ENCODE assay signal across 9 mouse cellular contexts in genomic region chr7:79799048-79799447, GRCm38 (mm10). TPM values are rescaled to one million over a fixed set of nuclear protein-coding genes. Genes with fewer than 3 reads are reported as not detected.
DNase-seq lines count a peak whose midpoint lies in the region; ATAC-seq and TF ChIP-seq lines count a peak whose summit lies in the region.
"Had no signal": no experiment of that assay in that cellular context is flagged by ENCODE, and none has a peak within 500 bp of the region (broad histone marks: within the 10 kb centered on the region; RNA-seq: fewer than 3 reads in every experiment).

No protein-coding gene starts in this region.

- no peak overlapping the region for H3K4me2 ChIP-seq in liver, embryonic 14.5 days (ENCODE audit: low read depth)

- H3K9ac ChIP-seq in liver, embryonic 14.5 days (replicated peaks): no peak overlapping the region

- WGBS in liver, embryonic 14.5 days (ENCODE audit: insufficient replicate concordance): 2% methylated on average over 8 of the region's 8 CpGs

- TF ChIP-seq CTCF in liver, embryonic 14.5 days (IDR thresholded peaks at IDR 0.05; ENCODE audit: low read depth): peak; percentile 81

- H3K4me1 ChIP-seq in liver, embryonic 14.5 days (replicated peaks; ENCODE audit: control insufficient read depth in 2 of 2, insufficient read depth in 2 of 2, low read length in 1 of 2): no peaks in the 10 kb centered on the region

- no peak for TF ChIP-seq EP300 in liver, embryonic 14.5 days (IDR thresholded peaks at IDR 0.05; ENCODE audit: low read depth)

- no peak for ATAC-seq in liver, embryonic 14.5 days (ENCODE audit: insufficient read depth)

- no peak overlapping the region for H3K27ac ChIP-seq in liver, embryonic 14.5 days

- H3K9me3 ChIP-seq in liver, embryonic 14.5 days (ENCODE audit: control insufficient read depth, low read length): no peaks in the 10 kb centered on the region

- H3K36me3 ChIP-seq in liver, embryonic 14.5 days (replicated peaks; ENCODE audit: control insufficient read depth, insufficient read depth, low read depth): no peaks in the 10 kb centered on the region

- peak; percentile 64 for DNase-seq in A20 (ENCODE audit: low read depth, low spot score)
- peak; percentile 84 for DNase-seq in MN1 (ENCODE audit: low spot score)
- peak; percentile 32 for DNase-seq in cerebellum, adult 9-11 months
- DNase-seq in gastrocnemius, adult 8-10 months (ENCODE audit: low spot score in 2 of 2): peak; percentile 57 to 60
- DNase-seq in kidney, postnatal 14 days: peak; percentile 86
- DNase-seq in liver, embryonic 14.5 days (ENCODE audit: low read depth in 3 of 3, low spot score in 3 of 3): peak in 2 of 3 experiments; percentile 28 to 30
- peak; percentile 90 to 91 for DNase-seq in right cerebral cortex, adult 2 months (ENCODE audit: low spot score in 2 of 2)
- DNase-seq in urinary bladder, postnatal 25 days (ENCODE audit: low spot score): peak; percentile 79

- H3K4me3 ChIP-seq in liver, embryonic 14.5 days (ENCODE audit: insufficient read depth in 1 of 2, low read depth in 2 of 2, low read length in 2 of 2): no peak overlapping the region

- H3K27me3 ChIP-seq in liver, embryonic 14.5 days (ENCODE audit: control insufficient read depth, insufficient read depth, low read length): peaks cover 2% of the 10 kb centered on the region; the same call in 1 of the 2 replicates

RNA-seq across cellular contexts. Expression of gene Mesp1, which starts 5.5 kb away (rescaled TPM):
- total RNA-seq in gastrocnemius, adult 8-10 months (2022): not detected
- 0.02 TPM in 1 of 2 replicates, not detected in the other for polyA plus RNA-seq in liver, embryonic 14.5 days (2012; rRNA removed)
- not detected in 2 replicates for polyA plus RNA-seq in liver, embryonic 14.5 days (2014; fragmentation: Nextera tagmentation; extraction: Ambion mirVana)
- polyA plus RNA-seq: heart, embryonic 14.5 days had no signal

RNA-seq across cellular contexts. Expression of gene Mesp2, which starts 11.5 kb away (rescaled TPM):
- total RNA-seq in gastrocnemius, adult 8-10 months (2022): not detected
- polyA plus RNA-seq in liver, embryonic 14.5 days (2012; rRNA removed): 0.04 TPM in 1 of 2 replicates, not detected in the other
- 0.06 TPM in 1 of 2 replicates, not detected in the other for polyA plus RNA-seq in liver, embryonic 14.5 days (2014; fragmentation: Nextera tagmentation; extraction: Ambion mirVana)

RNA-seq across cellular contexts. Expression of gene Wdr93, which starts 56.1 kb away (rescaled TPM):
- total RNA-seq in gastrocnemius, adult 8-10 months (2022): under 1 TPM in 2 of 4 experiments, not detected in 2; 0.11 to 0.13 TPM
- polyA plus RNA-seq in liver, embryonic 14.5 days (2012; rRNA removed): 0.03 and 0.04 TPM in 2 replicates
- polyA plus RNA-seq in liver, embryonic 14.5 days (2014; fragmentation: Nextera tagmentation; extraction: Ambion mirVana): 0.08 and 0.14 TPM in 2 replicates

RNA-seq across cellular contexts. Expression of gene Pex11a, which starts 56.1 kb away (rescaled TPM):
- 10 to 100 TPM; 12.3 to 17.2 (median 12.7) TPM for total RNA-seq in gastrocnemius, adult 8-10 months (2022)
- polyA plus RNA-seq in liver, embryonic 14.5 days (2012; rRNA removed): 0.81 and 1.1 TPM in 2 replicates
- 1.5 and 2.3 TPM in 2 replicates for polyA plus RNA-seq in liver, embryonic 14.5 days (2014; fragmentation: Nextera tagmentation; extraction: Ambion mirVana)

Comparison
In these comparisons a context has a peak if more than half of its experiments do, and no peak if none do; other contexts are left out.
1. DNase-seq: peak in every context shown above with its lines; median percentile 90 in right cerebral cortex, adult 2 months; 86 in kidney, postnatal 14 days; 84 in MN1; 79 in urinary bladder, postnatal 25 days; 64 in A20; 58 in gastrocnemius, adult 8-10 months; 32 in cerebellum, adult 9-11 months; 29 in liver, embryonic 14.5 days.